Mouse (Mus musculus) small intestine, adult 2 months (tissue): Measurements from ENCODE around the gene Duox2.

ENCODE experiments used
- CTCF ChIP-seq: fragments of 200-500 bp; IDR thresholded peaks from 2 replicates; pipeline ENCODE4 v1.5.1; 2012; ENCODE audit warnings: low read depth, mild to moderate bottlenecking, control low read depth, inconsistent platforms, low read length, moderate library complexity, mixed read lengths; ENCODE audit not compliant: insufficient replicate concordance, insufficient read length; ENCODE audit errors: extremely low read depth
- POLR2A ChIP-seq: fragments of 200-500 bp; IDR thresholded peaks from 2 replicates; pipeline ENCODE4 v1.6.1; 2012; ENCODE audit warnings: low read depth, mild to moderate bottlenecking, control low read depth, inconsistent platforms, low read length, moderate library complexity

GRCm38 (mm10) chr2:122241935-122242334 lies 56.3 kb downstream of the Duox2 start:
- TF ChIP-seq POLR2A (no peak), CTCF (no peak)
